Mouse (Mus musculus): Measurements from ENCODE around the gene Edn2.
A peak's percentile ranks its signal among the peaks of the same experiment; 100 is the strongest.

The Edn2 gene

GRCm38 (mm10) chr4:120158714-120159310 lies 2.2 kb upstream of the Edn2 start:
- DNase-seq: no peak

GRCm38 (mm10) chr4:120162586-120162985 lies 1.6 kb downstream of the Edn2 start:
- DNase-seq: no peak

- DNase-seq: peak; percentile 70
Measured at GRCm38 (mm10) chr4:120163242-120163641, 2.2 kb downstream of the Edn2 start.

DNA sequence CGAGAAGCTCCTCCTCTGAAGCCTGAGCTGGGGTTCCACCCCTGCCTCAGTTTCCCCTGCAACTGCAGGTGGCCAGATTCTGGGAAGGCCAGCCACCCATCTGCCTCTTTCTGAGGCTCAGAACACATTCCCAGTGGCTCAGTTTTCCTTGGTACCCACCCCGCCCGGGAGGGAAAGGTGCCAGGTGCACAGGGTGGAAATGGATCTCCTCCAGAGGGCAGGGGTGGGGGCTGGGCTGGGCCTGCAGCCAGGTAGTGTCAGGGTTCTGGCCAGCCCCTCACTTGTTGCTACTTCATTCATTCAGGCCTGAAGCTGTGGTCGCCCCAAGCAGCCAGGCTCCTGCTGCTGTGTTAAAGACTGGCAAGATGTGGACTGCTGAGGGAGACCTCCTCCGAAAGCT lies 3.3 kb downstream of the Edn2 start:
- no peak for DNase-seq

- no peak for DNase-seq
Measured at GRCm38 (mm10) chr4:120167778-120168177, 6.8 kb downstream of the Edn2 start.

DNA sequence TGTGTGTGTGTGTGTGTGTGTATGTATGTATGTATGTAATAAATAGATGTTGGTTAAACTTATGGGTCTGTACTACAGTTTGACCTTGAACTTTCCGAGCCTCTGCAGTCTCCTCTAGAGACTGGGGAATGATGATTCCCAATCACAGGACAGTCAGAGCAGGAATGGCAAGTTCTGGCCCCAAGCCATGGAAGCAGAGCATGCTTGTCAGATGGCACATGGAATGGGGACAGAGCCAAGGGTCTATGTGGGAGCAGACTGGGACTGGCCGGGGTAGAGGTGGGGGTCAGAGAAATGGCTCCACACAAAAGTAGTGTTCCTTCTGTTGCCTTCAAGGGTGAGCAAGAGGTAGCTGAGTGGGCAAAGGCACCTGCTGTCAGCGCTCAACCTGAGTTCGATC lies 7.3 kb downstream of the Edn2 start:
- DNase-seq: no peak

GRCm38 (mm10) chr4:120170387-120170936 lies 9.5 kb downstream of the Edn2 start:
- no peak for DNase-seq

DNA sequence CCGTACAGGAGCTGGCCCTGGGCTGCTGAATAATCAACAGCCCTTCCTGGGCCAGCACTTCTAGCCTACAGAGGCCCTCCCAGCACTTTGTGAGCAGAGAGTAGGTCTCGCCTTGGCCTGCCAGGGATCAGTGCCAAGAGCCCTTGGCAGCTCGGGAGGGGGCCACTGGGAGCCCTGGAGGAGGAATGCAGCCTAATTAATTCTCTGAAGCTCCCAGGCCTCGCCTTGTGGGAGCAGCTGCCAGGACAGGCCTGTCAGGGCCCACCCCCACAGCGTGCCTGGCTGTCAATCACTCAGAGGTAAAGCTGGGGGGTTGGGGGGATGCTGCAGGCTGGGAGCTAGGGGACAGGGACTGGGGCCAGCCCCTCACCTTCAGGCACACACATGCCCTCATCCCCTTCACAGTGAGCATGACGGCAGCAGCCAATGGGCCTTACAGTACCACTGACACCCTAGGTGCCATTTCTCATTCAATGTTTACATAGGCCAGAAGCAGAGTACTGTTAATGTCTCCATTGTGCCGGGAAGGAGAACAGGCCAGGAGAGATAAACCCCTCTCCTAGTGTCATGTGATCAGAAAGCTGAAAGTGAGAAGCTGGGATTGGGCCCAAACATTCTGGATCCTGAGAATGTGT lies 11.2 kb downstream of the Edn2 start:
- peak; percentile 47 for DNase-seq

GRCm38 (mm10) chr4:120179123-120179522 lies 18.1 kb downstream of the Edn2 start:
- no peak for DNase-seq

GRCm38 (mm10) chr4:120180535-120180934 lies 19.5 kb downstream of the Edn2 start:
- DNase-seq: no peak

GRCm38 (mm10) chr4:120184374-120184991 lies 23.5 kb downstream of the Edn2 start:
- DNase-seq: no peak

DNA sequence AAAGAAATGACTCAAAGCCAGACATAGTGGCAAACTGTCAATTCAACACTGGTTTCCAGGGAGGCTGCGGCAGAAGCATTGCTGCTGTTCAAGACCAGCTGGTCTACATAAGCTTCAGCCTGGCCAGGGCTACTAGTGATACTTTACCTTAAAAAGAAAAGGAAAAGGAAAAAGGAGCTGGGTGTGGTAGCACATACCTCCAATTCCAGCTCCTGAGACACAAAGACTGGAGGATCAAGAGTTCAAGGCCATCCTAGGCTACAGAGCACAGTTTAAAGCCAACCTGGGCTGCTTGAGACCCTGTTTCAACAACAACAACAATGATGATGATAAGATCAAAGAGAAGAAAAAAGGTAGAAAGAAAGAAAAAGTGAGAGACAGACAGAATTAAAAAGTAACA lies 25.4 kb downstream of the Edn2 start:
- DNase-seq: no peak

- no peak for DNase-seq
Measured at GRCm38 (mm10) chr4:120186934-120187333, 25.9 kb downstream of the Edn2 start.

- no peak for DNase-seq
Measured at GRCm38 (mm10) chr4:120188204-120188603, 27.2 kb downstream of the Edn2 start.

- DNase-seq: peak; percentile 65
Measured at GRCm38 (mm10) chr4:120188651-120189161, 27.7 kb downstream of the Edn2 start.

DNA sequence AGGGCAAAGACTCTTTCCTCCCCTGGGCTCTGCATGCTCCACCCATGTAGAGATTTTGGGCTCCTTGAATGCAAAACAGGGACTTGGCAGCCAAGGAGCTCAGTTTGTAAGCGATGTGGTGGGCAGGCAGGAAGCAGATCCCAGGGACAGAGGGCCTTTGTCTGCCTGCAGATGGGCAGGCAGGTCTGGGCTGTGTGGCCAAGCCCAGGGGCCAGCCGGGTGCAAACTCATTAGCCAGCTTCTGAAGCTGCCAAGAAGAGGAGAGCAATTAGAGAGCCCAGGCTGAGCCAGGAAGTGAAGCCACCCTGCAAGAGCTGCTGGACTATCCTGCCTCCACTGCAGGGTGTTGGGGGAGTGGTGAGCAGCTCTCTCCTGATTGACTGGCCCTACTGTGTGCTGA lies 28.9 kb downstream of the Edn2 start:
- DNase-seq: peak; percentile 36

DNA sequence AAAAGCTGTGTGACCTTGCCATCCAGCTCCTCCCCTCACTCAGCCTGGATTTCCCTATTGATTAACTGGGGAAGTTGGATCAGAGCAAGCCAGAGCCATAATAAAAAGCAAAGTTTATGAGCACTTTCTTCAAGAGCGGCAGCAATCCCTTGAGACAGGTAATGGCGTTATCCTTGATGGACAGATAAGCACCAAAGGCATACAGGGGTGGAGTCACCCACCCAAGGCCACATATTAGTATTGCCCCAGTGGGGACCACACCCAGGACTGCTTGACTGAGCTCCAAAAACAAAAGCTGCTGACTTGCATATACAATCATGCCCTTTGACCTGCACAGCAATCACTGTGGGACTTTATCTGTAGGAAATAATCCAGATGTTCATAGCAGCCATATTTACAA lies 31.0 kb downstream of the Edn2 start:
- DNase-seq: no peak

DNA sequence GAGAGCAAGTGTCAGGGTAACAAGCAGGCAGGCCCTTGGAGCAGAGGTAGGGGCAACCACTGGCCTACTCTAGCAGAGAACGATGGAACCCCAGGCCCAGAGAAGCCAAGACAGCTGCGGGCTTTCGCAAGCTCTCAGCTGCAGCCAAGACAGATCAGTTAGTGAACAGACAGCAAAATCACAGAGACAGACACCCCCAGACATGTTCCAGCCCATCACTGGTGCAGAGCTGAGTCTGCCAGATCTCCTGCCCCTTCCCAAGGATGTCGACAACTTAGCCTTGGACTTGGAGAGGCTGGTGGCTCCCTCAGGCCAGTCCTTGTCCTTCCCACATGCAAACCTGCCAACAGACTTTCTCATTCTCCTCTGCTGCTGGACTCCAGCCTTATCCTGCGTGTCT lies 33.0 kb downstream of the Edn2 start:
- no peak for DNase-seq

DNA sequence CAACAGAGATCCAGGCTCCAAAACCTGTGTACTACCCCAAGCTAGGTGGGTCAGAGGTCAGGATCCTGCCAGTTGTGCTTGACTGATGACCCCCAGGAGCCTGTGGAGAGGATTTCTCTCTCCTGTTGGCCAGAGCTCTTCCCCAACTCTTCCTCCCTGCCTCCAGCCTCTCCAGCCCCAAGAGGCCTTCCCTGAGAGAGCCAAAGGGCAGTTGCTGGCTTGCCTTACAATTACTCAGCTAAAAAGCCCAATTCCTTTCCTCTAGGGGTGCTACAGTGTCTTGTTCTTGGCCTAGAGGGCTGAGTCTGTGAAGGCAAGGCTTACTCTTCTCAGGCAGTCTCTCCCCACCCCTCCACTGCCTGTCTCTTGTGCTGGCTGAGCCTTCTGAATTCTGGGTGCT lies 34.0 kb downstream of the Edn2 start:
- no peak for DNase-seq

- no peak for DNase-seq
Measured at GRCm38 (mm10) chr4:120199184-120199885, 38.3 kb downstream of the Edn2 start.

- DNase-seq: no peak
Measured at GRCm38 (mm10) chr4:120200551-120201266, 39.7 kb downstream of the Edn2 start.

DNA sequence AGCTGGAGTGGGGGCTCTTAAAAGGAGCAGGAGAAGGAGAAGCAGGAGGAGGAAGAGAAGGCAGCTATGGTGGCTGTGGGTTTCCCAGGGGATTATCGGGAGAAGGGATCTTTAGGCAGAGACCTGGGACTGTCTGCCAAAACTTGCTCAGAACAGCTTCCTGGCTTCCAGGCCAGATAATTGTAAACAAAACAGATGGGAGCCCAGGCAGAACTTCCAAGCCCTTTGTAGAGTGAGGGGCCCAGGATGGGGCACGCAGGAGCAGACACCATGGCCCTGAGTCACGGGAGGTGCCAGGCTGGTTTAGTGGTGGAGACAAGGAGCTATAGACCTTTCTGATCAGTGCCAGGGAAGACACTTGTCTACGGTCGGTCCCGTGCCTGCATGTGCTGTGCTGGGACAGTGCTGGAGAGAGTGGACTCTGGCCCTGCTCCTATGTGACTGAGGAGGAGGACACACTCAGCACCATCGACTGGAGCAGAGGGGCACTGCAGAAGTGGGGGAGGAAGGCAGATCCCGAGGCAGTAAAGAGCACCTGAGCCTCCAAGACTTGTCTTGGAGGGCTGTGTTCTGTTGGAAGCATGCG lies 43.4 kb downstream of the Edn2 start:
- DNase-seq: no peak
